Mouse (Mus musculus) hematopoietic multipotent progenitor cell, adult 10-12 weeks (in vitro differentiated cells): ENCODE measurements around the gene Nlrp9b. TPM values are rescaled to one million over a fixed set of nuclear protein-coding genes. Genes with fewer than 3 reads are reported as not detected.

Experiments used
- polyA plus RNA-seq: library from polyadenylated mRNA; stranded (reverse); fragments of >175 nt; gene quantifications from 2 replicates; pipeline ENCODE4 v1.2.3, GENCODE M21; 2012; ENCODE audit warnings: low replicate concordance

Gene Nlrp9b
- not detected in 2 replicates for polyA plus RNA-seq

GRCm38 (mm10) chr7:19991165-19991564 is at the start of gene Nlrp9b:
Gene Nlrp9b (plus strand): TSS chr7:19991465.

GRCm38 (mm10) chr7:19950589-19950988 is 40.7 kb upstream of the Nlrp9b start, which contains the start of gene Igsf23:
Gene Igsf23 (minus strand): TSS chr7:19950756.

GRCm38 (mm10) chr7:19964985-19965579 is 26.2 kb upstream of the Nlrp9b start, which contains the start of gene Ceacam20:
Gene Ceacam20 (plus strand): TSS chr7:19965412.

GRCm38 (mm10) chr7:20099380-20099779 is 108.1 kb downstream of the Nlrp9b start, which contains the start of gene Vmn1r91:
Gene Vmn1r91 (plus strand): TSS chr7:20099680.

GRCm38 (mm10) chr7:20122479-20122878 is 131.2 kb downstream of the Nlrp9b start, which contains the start of gene Gm16442:
Gene Gm16442 (minus strand): TSS chr7:20122579.

Other genes starting within 250 kb of the Nlrp9b start
- gene Nectin2, start 241.0 kb upstream of the Nlrp9b start, polyA plus RNA-seq = 1.8 and 3.7 TPM in 2 replicates
- gene Bcam, start 220.4 kb upstream of the Nlrp9b start, polyA plus RNA-seq = 3.2 and 3.8 TPM in 2 replicates
- gene Cblc, start 194.7 kb upstream of the Nlrp9b start, polyA plus RNA-seq = 1.9 and 5.6 TPM in 2 replicates
- gene Bcl3, start 168.7 kb upstream of the Nlrp9b start, polyA plus RNA-seq = 173 and 280 TPM in 2 replicates
- gene Gm19345, start 139.5 kb upstream of the Nlrp9b start, polyA plus RNA-seq = 0.61 TPM in 1 of 2 replicates, not detected in the other
- 24.7 and 81.2 TPM in 2 replicates for gene Ceacam16, start 130.2 kb upstream of the Nlrp9b start, polyA plus RNA-seq
- gene Ceacam19, start 103.5 kb upstream of the Nlrp9b start, polyA plus RNA-seq = 0.17 and 0.21 TPM in 2 replicates
- gene Pvr, start 70.3 kb upstream of the Nlrp9b start, polyA plus RNA-seq = 2.9 and 3.6 TPM in 2 replicates
- gene Igsf23, start 40.7 kb upstream of the Nlrp9b start, polyA plus RNA-seq = 0.71 and 3.1 TPM in 2 replicates
- gene Ceacam20, start 26.1 kb upstream of the Nlrp9b start, polyA plus RNA-seq = not detected in 2 replicates
- not detected in 2 replicates for gene Vmn1r91, start 108.2 kb downstream of the Nlrp9b start, polyA plus RNA-seq
- not detected in 2 replicates for gene Gm16442, start 131.1 kb downstream of the Nlrp9b start, polyA plus RNA-seq
- not detected in 2 replicates for gene Vmn1r93, start 147.6 kb downstream of the Nlrp9b start, polyA plus RNA-seq
- gene Vmn1r94, start 176.9 kb downstream of the Nlrp9b start, polyA plus RNA-seq = not detected in 2 replicates
- gene Vmn1r95, start 202.2 kb downstream of the Nlrp9b start, polyA plus RNA-seq = not detected in 2 replicates
- not detected in 2 replicates for gene Gm6164, start 214.1 kb downstream of the Nlrp9b start, polyA plus RNA-seq
- gene Gm4498, start 242.4 kb downstream of the Nlrp9b start, polyA plus RNA-seq = not detected in 2 replicates